Mouse (Mus musculus) embryonic facial prominence, embryonic 13.5 days (tissue): ENCODE measurements around the gene Bloc1s3. TPM values are rescaled to one million over a fixed set of nuclear protein-coding genes. Genes with fewer than 3 reads are reported as not detected.

Experiments
- ATAC-seq: fragments of 200-750 bp; cut with Nextera tagmentation; 2 replicates; pipeline ENCODE4 v1.8.0; 2017; ENCODE audit warnings: low read depth; ENCODE audit not compliant: insufficient number of reproducible peaks, insufficient read depth, low FRiP score, low TSS enrichment
- H3K27ac ChIP-seq: fragments of 300-500 bp; sonication (generic); 2 replicates; pipeline ENCODE4 v1.5.1; 2015; ENCODE audit warnings: moderate library complexity, mild to moderate bottlenecking, inconsistent platforms
- H3K27me3 ChIP-seq: fragments of 300-500 bp; sonication (generic); 2 replicates; pipeline ENCODE4 v1.6.1; 2015; ENCODE audit warnings: mild to moderate bottlenecking, inconsistent platforms
- H3K36me3 ChIP-seq: fragments of 300-500 bp; sonication (generic); 2 replicates; pipeline ENCODE4 v1.6.1; 2015; ENCODE audit warnings: mild to moderate bottlenecking, inconsistent platforms
- H3K4me1 ChIP-seq: fragments of 300-500 bp; sonication (generic); 2 replicates; pipeline ENCODE4 v1.6.1; 2015; ENCODE audit warnings: inconsistent platforms
- H3K4me2 ChIP-seq: fragments of 300-500 bp; sonication (generic); 2 replicates; pipeline ENCODE4 v1.6.1; 2015; ENCODE audit warnings: moderate library complexity, mild to moderate bottlenecking, inconsistent platforms
- H3K4me3 ChIP-seq: fragments of 300-500 bp; sonication (generic); 2 replicates; pipeline ENCODE4 v1.5.1; 2015; ENCODE audit warnings: mild to moderate bottlenecking, inconsistent platforms
- H3K9ac ChIP-seq: fragments of 300-500 bp; sonication (generic); 2 replicates; pipeline ENCODE4 v1.6.1; 2015; ENCODE audit warnings: mild to moderate bottlenecking, inconsistent platforms
- H3K9me3 ChIP-seq: fragments of 300-500 bp; sonication (generic); 2 replicates; pipeline ENCODE4 v1.6.1; 2016; ENCODE audit warnings: inconsistent platforms
- WGBS: fragments of 180-500 bp; shearing (Covaris S2); methylation state at CpG from one replicate; pipeline ENCODE4 v1.1.7; 2015; ENCODE audit warnings: mixed read lengths; 5-methylcytosine and 5-hydroxymethylcytosine counted together
- polyA plus RNA-seq: library from polyadenylated mRNA; unstranded; fragments of >200 nt; fragmentation: Nextera tagmentation; extraction: Ambion mirVana; gene quantifications from 2 replicates; pipeline ENCODE4 v1.2.1, GENCODE M21; 2015

Gene Bloc1s3
- polyA plus RNA-seq, 1 experiment from 2014 or later: 2.3 TPM

GRCm38 (mm10) chr7:19459144-19459870 is 48.9 kb downstream of the Bloc1s3 start:
- Histone ChIP-seq H3K4me2 (peak overlapping the region; percentile 97), H3K27me3 (no peaks in the 10 kb centered on the region), H3K9me3 (no peaks in the 10 kb centered on the region), H3K4me1 (peaks cover 34% of the 10 kb centered on the region), H3K27ac (peak overlapping the region; percentile 84), H3K4me3 (peak overlapping the region; percentile 87), H3K36me3 (peaks cover 18% of the 10 kb centered on the region), H3K9ac (peak overlapping the region; percentile 93)
- ATAC-seq: no peak
- 12% methylated on average over 6 of the region's 6 CpGs for WGBS

GRCm38 (mm10) chr7:19458591-19459111 is 49.5 kb downstream of the Bloc1s3 start, which contains the start of gene Mark4:
Gene Mark4 (minus strand): TSS chr7:19458821.
- peak; percentile 83 for ATAC-seq
- Histone ChIP-seq H3K4me2 (peak within 1 kb of the TSS; percentile 97), H3K9me3 (no peaks in the 10 kb centered on the region), H3K27me3 (no peaks in the 10 kb centered on the region), H3K4me1 (peaks cover 31% of the 10 kb centered on the region), H3K4me3 (peak within 1 kb of the TSS; percentile 87), H3K9ac (peak within 1 kb of the TSS; percentile 93), H3K36me3 (peaks cover 22% of the 10 kb centered on the region), H3K27ac (peak within 1 kb of the TSS; percentile 84)
- under 1% methylated on average over 26 of the region's 42 CpGs for WGBS

- H3K4me3 ChIP-seq: peak overlapping the region; percentile 87
- peak; percentile 70 for ATAC-seq
These were observed 50.1 kb downstream of the Bloc1s3 start for GRCm38 (mm10) chr7:19458072-19458486.

GRCm38 (mm10) chr7:19457414-19458071 is 50.6 kb downstream of the Bloc1s3 start:
- H3K36me3 ChIP-seq: peaks cover 26% of the 10 kb centered on the region
- no peak for ATAC-seq
- peak overlapping the region; percentile 97 for H3K4me2 ChIP-seq
- H3K4me3 ChIP-seq: peak overlapping the region; percentile 87
- 5% methylated on average over 14 of the region's 14 CpGs for WGBS
- peaks cover 25% of the 10 kb centered on the region for H3K4me1 ChIP-seq
- no peaks in the 10 kb centered on the region for H3K9me3 ChIP-seq
- no peaks in the 10 kb centered on the region for H3K27me3 ChIP-seq
- peak overlapping the region; percentile 84 for H3K27ac ChIP-seq
- peak overlapping the region; percentile 93 for H3K9ac ChIP-seq

More at GRCm38 (mm10) chr7:19458072-19458486, 50.1 kb downstream of the Bloc1s3 start:
- H3K9ac ChIP-seq: peak overlapping the region; percentile 93
- H3K27ac ChIP-seq: peak overlapping the region; percentile 84
- no peaks in the 10 kb centered on the region for H3K27me3 ChIP-seq
- H3K4me2 ChIP-seq: peak overlapping the region; percentile 97
- H3K9me3 ChIP-seq: no peaks in the 10 kb centered on the region
- peaks cover 24% of the 10 kb centered on the region for H3K36me3 ChIP-seq
- WGBS: 0% methylated on average over 30 of the region's 31 CpGs
- peaks cover 28% of the 10 kb centered on the region for H3K4me1 ChIP-seq

GRCm38 (mm10) chr7:19456628-19457027 is 51.5 kb downstream of the Bloc1s3 start:
- Histone ChIP-seq H3K4me3 (peak overlapping the region; percentile 87), H3K9me3 (no peaks in the 10 kb centered on the region), H3K36me3 (peaks cover 35% of the 10 kb centered on the region), H3K4me2 (peak overlapping the region; percentile 97), H3K9ac (no peak overlapping the region), H3K4me1 (peaks cover 25% of the 10 kb centered on the region), H3K27me3 (no peaks in the 10 kb centered on the region), H3K27ac (no peak overlapping the region)
- no peak for ATAC-seq
- WGBS: 95% methylated on average over 7 of the region's 7 CpGs

GRCm38 (mm10) chr7:19455819-19456495 is 52.2 kb downstream of the Bloc1s3 start:
- H3K27me3 ChIP-seq: no peaks in the 10 kb centered on the region
- H3K27ac ChIP-seq: no peak overlapping the region
- 80% methylated on average over 11 of the region's 11 CpGs for WGBS
- no peak overlapping the region for H3K4me3 ChIP-seq
- ATAC-seq: no peak
- H3K9ac ChIP-seq: no peak overlapping the region
- H3K9me3 ChIP-seq: no peaks in the 10 kb centered on the region
- H3K4me1 ChIP-seq: peaks cover 25% of the 10 kb centered on the region
- H3K4me2 ChIP-seq: 0 out of 2 replicates have a peak overlapping the region, but pooled peaks have one; percentile 97
- H3K36me3 ChIP-seq: peaks cover 42% of the 10 kb centered on the region

- no peak overlapping the region for H3K4me3 ChIP-seq
- peaks cover 49% of the 10 kb centered on the region for H3K36me3 ChIP-seq
- H3K27me3 ChIP-seq: no peaks in the 10 kb centered on the region
- ATAC-seq: no peak
- H3K27ac ChIP-seq: no peak overlapping the region
- 92% methylated on average over 4 of the region's 4 CpGs for WGBS
- no peak overlapping the region for H3K9ac ChIP-seq
- peaks cover 25% of the 10 kb centered on the region for H3K4me1 ChIP-seq
- H3K4me2 ChIP-seq: no peak overlapping the region
- no peaks in the 10 kb centered on the region for H3K9me3 ChIP-seq
These were observed 53.0 kb downstream of the Bloc1s3 start for GRCm38 (mm10) chr7:19455186-19455585.

Other genes starting within 250 kb of the Bloc1s3 start
- gene Vasp, start 236.6 kb downstream of the Bloc1s3 start, polyA plus RNA-seq: 57.3 and 64.0 TPM in 2 replicates
- gene Ppm1n, start 228.3 kb downstream of the Bloc1s3 start, polyA plus RNA-seq: not detected in 2 replicates
- 10.2 and 11.7 TPM in 2 replicates for gene Rtn2, start 225.7 kb downstream of the Bloc1s3 start, polyA plus RNA-seq
- 0.06 and 0.23 TPM in 2 replicates for gene Fosb, start 198.3 kb downstream of the Bloc1s3 start, polyA plus RNA-seq
- gene Ercc1, start 163.6 kb downstream of the Bloc1s3 start, polyA plus RNA-seq: 93.2 and 106 TPM in 2 replicates
- gene Cd3eap, start 148.9 kb downstream of the Bloc1s3 start, polyA plus RNA-seq: 29.4 and 30.5 TPM in 2 replicates
- 8.3 and 12.6 TPM in 2 replicates for gene Ppp1r13l, start 148.6 kb downstream of the Bloc1s3 start, polyA plus RNA-seq
- 17.0 and 17.4 TPM in 2 replicates for gene Ercc2, start 126.4 kb downstream of the Bloc1s3 start, polyA plus RNA-seq
- 14.5 and 14.8 TPM in 2 replicates for gene Klc3, start 104.3 kb downstream of the Bloc1s3 start, polyA plus RNA-seq
- 2.1 TPM in 1 of 2 replicates, not detected in the other for gene Ckm, start 103.6 kb downstream of the Bloc1s3 start, polyA plus RNA-seq
- 10.2 and 12.4 TPM in 2 replicates for gene Mark4, start 49.5 kb downstream of the Bloc1s3 start, polyA plus RNA-seq
- gene Exoc3l2, start 45.0 kb downstream of the Bloc1s3 start, polyA plus RNA-seq: 0.73 and 0.84 TPM in 2 replicates
- 60.2 and 64.1 TPM in 2 replicates for gene Trappc6a, start within 50 bp of the Bloc1s3 start, polyA plus RNA-seq
- 0.08 and 0.15 TPM in 2 replicates for gene Nkpd1, start 9.5 kb upstream of the Bloc1s3 start, polyA plus RNA-seq
- gene Ppp1r37, start 54.7 kb upstream of the Bloc1s3 start, polyA plus RNA-seq: 26.0 and 30.3 TPM in 2 replicates
- 0.67 and 0.83 TPM in 2 replicates for gene Zfp296, start 68.9 kb upstream of the Bloc1s3 start, polyA plus RNA-seq
- 169 and 174 TPM in 2 replicates for gene Gemin7, start 69.2 kb upstream of the Bloc1s3 start, polyA plus RNA-seq
- gene Clasrp, start 96.1 kb upstream of the Bloc1s3 start, polyA plus RNA-seq: 61.2 and 73.9 TPM in 2 replicates
- 7.5 and 10.5 TPM in 2 replicates for gene Relb, start 121.1 kb upstream of the Bloc1s3 start, polyA plus RNA-seq
- 69.8 and 74.7 TPM in 2 replicates for gene Clptm1, start 156.7 kb upstream of the Bloc1s3 start, polyA plus RNA-seq
- 11.5 TPM in 1 of 2 replicates, not detected in the other for gene Apoc2, start 169.6 kb upstream of the Bloc1s3 start, polyA plus RNA-seq
- 0.69 TPM in 1 of 2 replicates, not detected in the other for gene Gm44805, start 173.1 kb upstream of the Bloc1s3 start, polyA plus RNA-seq
- gene Apoc4, start 173.1 kb upstream of the Bloc1s3 start, polyA plus RNA-seq: 1.5 TPM in 1 of 2 replicates, not detected in the other
- gene Apoc1, start 184.3 kb upstream of the Bloc1s3 start, polyA plus RNA-seq: 10.3 and 17.3 TPM in 2 replicates
- 200 and 263 TPM in 2 replicates for gene Apoe, start 190.8 kb upstream of the Bloc1s3 start, polyA plus RNA-seq
- 112 and 139 TPM in 2 replicates for gene Tomm40, start 207.1 kb upstream of the Bloc1s3 start, polyA plus RNA-seq
- 82.9 and 87.0 TPM in 2 replicates for gene Nectin2, start 242.1 kb upstream of the Bloc1s3 start, polyA plus RNA-seq